Comparison of ENCODE assay signal across 7 mouse cellular contexts in genomic region chr2:25402377-25402971, GRCm38 (mm10). TPM values are rescaled to one million over a fixed set of nuclear protein-coding genes. Genes with fewer than 3 reads are reported as not detected.
DNase-seq lines count a peak whose midpoint lies in the region; ATAC-seq lines count a peak whose summit lies in the region.

No protein-coding gene starts in this region.

- peak overlapping the region; percentile 91 for H3K9ac ChIP-seq in midbrain, embryonic 12.5 days (replicated peaks)

- peak; percentile 62 for DNase-seq in adrenal gland, adult 2 months
- peak; percentile 94 for DNase-seq in embryo, embryonic 10 days (ENCODE audit: low spot score)
- DNase-seq in heart, adult 18-20 months = peak; percentile 47 to 77
- DNase-seq in kidney, adult 11 months = peak; percentile 77
- peak; percentile 90 for DNase-seq in limb, embryonic 10.5 days (ENCODE audit: low spot score)
- DNase-seq in spleen, adult 12 weeks (ENCODE audit: low spot score) = peak; percentile 64

- H3K36me3 ChIP-seq in limb, embryonic 10.5 days = no peaks in the 10 kb centered on the region
- peaks cover 15% of the 10 kb centered on the region for H3K36me3 ChIP-seq in midbrain, embryonic 12.5 days

- ATAC-seq in midbrain, embryonic 12.5 days (ENCODE audit: low FRiP score, low read depth) = peak; percentile 38

- H3K4me2 ChIP-seq in midbrain, embryonic 12.5 days (replicated peaks) = peak overlapping the region; percentile 62

- WGBS in limb, embryonic 10.5 days = under 1% methylated on average over 13 of the region's 13 CpGs
- under 1% methylated on average over 13 of the region's 13 CpGs for WGBS in midbrain, embryonic 12.5 days

- peaks cover 7% of the 10 kb centered on the region for H3K4me1 ChIP-seq in limb, embryonic 10.5 days
- peaks cover 24% of the 10 kb centered on the region for H3K4me1 ChIP-seq in midbrain, embryonic 12.5 days

- no peaks in the 10 kb centered on the region for H3K9me3 ChIP-seq in limb, embryonic 10.5 days (replicated peaks)
- no peaks in the 10 kb centered on the region for H3K9me3 ChIP-seq in midbrain, embryonic 12.5 days

- no peak overlapping the region for H3K27ac ChIP-seq in limb, embryonic 10.5 days
- peak overlapping the region; percentile 85 for H3K27ac ChIP-seq in midbrain, embryonic 12.5 days (replicated peaks)

- H3K27me3 ChIP-seq in limb, embryonic 10.5 days (ENCODE audit: low read depth, poor library complexity, severe bottlenecking) = peaks cover 87% of the 10 kb centered on the region
- peaks cover 44% of the 10 kb centered on the region for H3K27me3 ChIP-seq in midbrain, embryonic 12.5 days

- H3K4me3 ChIP-seq in limb, embryonic 10.5 days = peak overlapping the region; percentile 58
- peak overlapping the region; percentile 66 for H3K4me3 ChIP-seq in midbrain, embryonic 12.5 days

RNA-seq across cellular contexts. Expression of gene Npdc1, which starts 3.3 kb away (rescaled TPM):
- 100 to 1,000 TPM; 128 to 145 TPM for total RNA-seq in adrenal gland, adult 2 months (2021)
- 685 and 775 TPM in 2 replicates for polyA plus RNA-seq in adrenal gland, adult 2 months (2012; rRNA removed)
- total RNA-seq in heart, adult 18-20 months (2021) = 10 to 100 TPM; 25.7 to 27.9 TPM
- 5.7 and 8.1 TPM in 2 replicates for polyA plus RNA-seq in limb, embryonic 10.5 days (2016; fragmentation: Nextera tagmentation; extraction: Ambion mirVana)
- polyA plus RNA-seq in midbrain, embryonic 12.5 days (2016; fragmentation: Nextera tagmentation; extraction: Ambion mirVana) = 216 and 221 TPM in 2 replicates

RNA-seq across cellular contexts. Expression of gene Entpd2, which starts 6.8 kb away (rescaled TPM):
- 1 to 10 TPM; 3.7 to 7.2 TPM for total RNA-seq in adrenal gland, adult 2 months (2021)
- polyA plus RNA-seq in adrenal gland, adult 2 months (2012; rRNA removed) = 21.1 and 24.7 TPM in 2 replicates
- 10 to 100 TPM; 13.7 to 14.5 TPM for total RNA-seq in heart, adult 18-20 months (2021)
- polyA plus RNA-seq in limb, embryonic 10.5 days (2016; fragmentation: Nextera tagmentation; extraction: Ambion mirVana) = 0.19 TPM in 1 of 2 replicates, not detected in the other
- 0.20 TPM in 2 replicates for polyA plus RNA-seq in midbrain, embryonic 12.5 days (2016; fragmentation: Nextera tagmentation; extraction: Ambion mirVana)

RNA-seq across cellular contexts. Expression of gene Fut7, which starts 20.6 kb away (rescaled TPM):
- total RNA-seq in adrenal gland, adult 2 months (2021) = under 1 TPM in 1 of 2 experiments, not detected in 1; 0.24 TPM
- 0.10 and 0.40 TPM in 2 replicates for polyA plus RNA-seq in adrenal gland, adult 2 months (2012; rRNA removed)
- total RNA-seq in heart, adult 18-20 months (2021) = 1 to 10 TPM in 1 of 2 experiments, not detected in 1; 1.1 TPM
- not detected in 2 replicates for polyA plus RNA-seq in limb, embryonic 10.5 days (2016; fragmentation: Nextera tagmentation; extraction: Ambion mirVana)
- polyA plus RNA-seq in midbrain, embryonic 12.5 days (2016; fragmentation: Nextera tagmentation; extraction: Ambion mirVana) = 0.09 TPM in 1 of 2 replicates, not detected in the other

RNA-seq across cellular contexts. Expression of gene Abca2, which starts 26.0 kb away (rescaled TPM):
- 10 to 100 TPM; 32.1 to 42.7 TPM for total RNA-seq in adrenal gland, adult 2 months (2021)
- polyA plus RNA-seq in adrenal gland, adult 2 months (2012; rRNA removed) = 86.8 and 118 TPM in 2 replicates
- 10 to 100 TPM; 41.4 to 43.2 TPM for total RNA-seq in heart, adult 18-20 months (2021)
- 2.8 and 4.4 TPM in 2 replicates for polyA plus RNA-seq in limb, embryonic 10.5 days (2016; fragmentation: Nextera tagmentation; extraction: Ambion mirVana)
- 9.4 and 10.3 TPM in 2 replicates for polyA plus RNA-seq in midbrain, embryonic 12.5 days (2016; fragmentation: Nextera tagmentation; extraction: Ambion mirVana)

RNA-seq across cellular contexts. Expression of gene Sapcd2, which starts 30.4 kb away (rescaled TPM):
- under 1 TPM in 1 of 2 experiments, not detected in 1; 0.23 TPM for total RNA-seq in adrenal gland, adult 2 months (2021)
- 3.9 and 4.4 TPM in 2 replicates for polyA plus RNA-seq in adrenal gland, adult 2 months (2012; rRNA removed)
- total RNA-seq in heart, adult 18-20 months (2021) = not detected
- 88.3 and 88.7 TPM in 2 replicates for polyA plus RNA-seq in limb, embryonic 10.5 days (2016; fragmentation: Nextera tagmentation; extraction: Ambion mirVana)
- 52.1 and 52.3 TPM in 2 replicates for polyA plus RNA-seq in midbrain, embryonic 12.5 days (2016; fragmentation: Nextera tagmentation; extraction: Ambion mirVana)

Comparison
In these comparisons a context has a peak if more than half of its experiments do, and no peak if none do; other contexts are left out.
1. RNA of gene Npdc1, which starts 3.3 kb away (polyA plus RNA-seq): 685 to 775 TPM in adrenal gland, adult 2 months and 216 to 221 TPM in midbrain, embryonic 12.5 days; 5.7 to 8.1 TPM in limb, embryonic 10.5 days; every median in the first group is over 10 times any median in the second.
2. RNA of gene Entpd2, which starts 6.8 kb away (polyA plus RNA-seq): 21.1 to 24.7 TPM in adrenal gland, adult 2 months; 0.20 TPM in midbrain, embryonic 12.5 days and 0.19 TPM in limb, embryonic 10.5 days; every median in the first group is over 10 times any median in the second.
3. Peak in every context shown above with its lines, with median percentiles within 50 percentile points of each other: DNase-seq.